Mouse (Mus musculus) adrenal gland, postnatal 4 days (tissue): Measurements from ENCODE around the gene Hipk1. TPM values are rescaled to one million over a fixed set of nuclear protein-coding genes. Genes with fewer than 3 reads are reported as not detected.
"Not testable (repeated sequence)": the region's sequence is repeated elsewhere in the genome, so short reads cannot be mapped to it uniquely, and the experiment has no call there.

Experiments used
- DNase-seq, 2 experiments: peaks; one replicate each; pipeline ENCODE4 v3.0.0; 2021 to 2022; ENCODE audit warnings: low spot score in 2 of 2, mixed read lengths in 2 of 2
- total RNA-seq, 2 experiments: library from RNA; stranded (reverse); gene quantifications; 2 replicates each; pipeline ENCODE4 v1.2.3; 2021

The Hipk1 gene
- total RNA-seq, 2 experiments from 2014 or later, result 126 to 134 TPM

GRCm38 (mm10) chr3:103796389-103796788, 5.0 kb upstream of the Hipk1 start:
- DNase-seq, result no peak

- no peak for DNase-seq
These were observed 1.2 kb upstream of the Hipk1 start for GRCm38 (mm10) chr3:103792566-103792965.

GRCm38 (mm10) chr3:103792111-103792406, 696 bp upstream of the Hipk1 start:
- DNase-seq, result not testable (repeated sequence)

GRCm38 (mm10) chr3:103790346-103791145, 817 bp downstream of the Hipk1 start:
- DNase-seq, result peak in 1 of 2 experiments; percentile 20

- no peak for DNase-seq
These were observed 1.4 kb downstream of the Hipk1 start for GRCm38 (mm10) chr3:103789891-103790345.

GRCm38 (mm10) chr3:103789096-103789495, 2.3 kb downstream of the Hipk1 start:
- DNase-seq, result no peak

GRCm38 (mm10) chr3:103787225-103787624, 4.1 kb downstream of the Hipk1 start:
- no peak for DNase-seq

GRCm38 (mm10) chr3:103782844-103783609, 8.3 kb downstream of the Hipk1 start:
- no peak for DNase-seq

GRCm38 (mm10) chr3:103780777-103781176, 10.6 kb downstream of the Hipk1 start:
- no peak for DNase-seq

GRCm38 (mm10) chr3:103780271-103780670, 11.1 kb downstream of the Hipk1 start:
- DNase-seq, result no peak

GRCm38 (mm10) chr3:103779183-103779582, 12.2 kb downstream of the Hipk1 start:
- no peak for DNase-seq

- no peak for DNase-seq
These were observed 12.7 kb downstream of the Hipk1 start for GRCm38 (mm10) chr3:103778660-103779059.

- DNase-seq, result no peak
These were observed 13.4 kb downstream of the Hipk1 start for GRCm38 (mm10) chr3:103777940-103778339.

GRCm38 (mm10) chr3:103774009-103774408, 17.4 kb downstream of the Hipk1 start:
- no peak for DNase-seq

GRCm38 (mm10) chr3:103773508-103773907, 17.9 kb downstream of the Hipk1 start:
- no peak for DNase-seq

GRCm38 (mm10) chr3:103772846-103773245, 18.5 kb downstream of the Hipk1 start:
- no peak for DNase-seq

GRCm38 (mm10) chr3:103771531-103772130, 19.7 kb downstream of the Hipk1 start:
- DNase-seq, result peak in 1 of 2 experiments; percentile 39

- DNase-seq, result no peak
These were observed 24.6 kb downstream of the Hipk1 start for GRCm38 (mm10) chr3:103766789-103767188.

- DNase-seq, result no peak
These were observed 31.9 kb downstream of the Hipk1 start for GRCm38 (mm10) chr3:103759261-103759970.

- no peak for DNase-seq
These were observed 32.9 kb downstream of the Hipk1 start for GRCm38 (mm10) chr3:103758456-103758855.

- no peak for DNase-seq
These were observed 34.4 kb downstream of the Hipk1 start for GRCm38 (mm10) chr3:103756920-103757319.
